Mouse (Mus musculus): ENCODE results near the gene Olfr281.

GRCm38 (mm10) chr15:98491332-98491731, 38.9 kb downstream of the Olfr281 start:
- no peak for TF ChIP-seq CTCF (IDR thresholded peaks at IDR 0.05)
- no peak for TF ChIP-seq EP300 (IDR thresholded peaks at IDR 0.05)

All from lung, postnatal 0 days (tissue).